Mouse (Mus musculus): ENCODE results near the gene Bicra.

The Bicra gene

DNA sequence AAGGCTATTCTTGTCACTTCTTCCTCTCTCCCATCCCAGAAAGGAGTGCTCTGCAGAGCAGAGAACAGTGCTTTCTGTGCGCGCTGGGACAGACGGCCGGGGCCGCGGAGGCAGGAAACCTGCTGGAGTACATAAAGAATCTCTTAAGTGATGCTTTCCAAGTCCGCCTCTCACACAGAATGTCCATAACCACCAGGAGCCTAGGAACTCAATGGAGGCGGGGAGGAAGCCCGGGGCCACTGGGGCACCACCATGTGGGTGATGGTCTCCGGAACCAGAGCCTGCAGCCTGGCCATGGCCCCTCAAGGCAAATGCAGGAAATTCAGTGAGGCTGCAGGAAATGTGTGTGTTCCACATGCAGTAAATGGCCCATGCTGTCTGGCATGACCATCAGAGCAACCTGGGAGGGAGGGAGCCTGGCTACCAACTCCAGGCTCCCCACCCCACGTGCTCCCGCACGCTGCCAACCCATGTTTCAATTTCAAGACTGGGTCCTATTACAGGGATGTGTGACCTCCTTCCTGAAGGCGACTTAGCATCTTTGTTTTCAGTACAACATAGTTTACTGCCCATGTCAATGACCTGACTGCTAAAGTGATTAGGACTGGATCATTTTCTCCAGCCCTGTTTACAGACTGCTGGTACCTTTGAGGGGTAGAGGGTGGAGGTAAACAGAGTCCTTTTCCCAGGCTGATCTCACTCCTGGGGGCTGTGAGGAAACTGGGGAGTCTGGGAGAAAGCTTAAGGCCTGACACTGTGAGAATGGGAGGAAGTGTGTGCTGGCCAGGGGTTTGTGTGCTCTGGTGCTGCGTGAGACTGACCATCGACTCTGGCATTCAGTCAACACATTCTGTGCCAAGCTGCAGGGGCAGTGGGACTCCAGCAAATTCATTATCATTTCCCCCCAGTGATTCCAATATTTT is 114.0 kb downstream of the Bicra start:
- DNase-seq = no peak

DNA sequence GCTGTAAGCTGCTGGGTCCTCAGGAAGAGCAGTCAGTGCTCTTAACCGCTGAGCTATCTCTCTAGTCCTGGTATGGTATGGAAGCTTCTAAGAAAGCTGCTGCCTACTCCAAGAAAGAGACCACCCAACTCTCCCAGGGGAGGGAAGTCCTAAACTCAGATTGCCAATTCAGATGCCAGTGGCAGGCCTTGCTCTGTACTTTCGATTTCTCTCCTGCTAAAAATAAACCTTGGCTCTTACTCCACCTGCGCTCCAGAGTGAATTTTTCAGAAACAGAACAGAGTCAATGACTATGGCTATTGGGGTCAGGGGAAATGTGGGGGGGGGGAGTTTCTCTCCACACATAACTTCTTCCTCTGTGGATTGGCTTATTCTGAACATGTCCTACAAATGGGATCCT is 116.1 kb downstream of the Bicra start:
- no peak for DNase-seq

DNA sequence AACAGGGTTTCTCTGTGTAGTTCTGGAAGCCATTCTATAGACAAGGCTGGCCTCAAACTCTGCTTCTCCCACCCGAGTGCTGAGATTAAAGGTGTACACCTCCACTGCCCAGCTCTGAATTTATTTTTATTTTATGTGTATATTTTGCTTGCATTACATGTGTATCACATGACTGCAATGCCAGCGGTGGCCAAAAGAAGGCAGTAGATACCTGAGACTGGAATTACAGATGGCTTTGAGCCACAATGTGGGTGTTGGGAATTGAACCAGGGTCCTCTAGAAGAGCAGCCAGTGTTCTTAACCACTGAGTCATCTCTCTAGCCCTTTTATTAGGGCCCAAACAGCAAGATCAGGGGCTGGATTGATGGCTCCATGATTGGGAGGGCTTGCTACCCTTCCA is 117.2 kb downstream of the Bicra start:
- no peak for DNase-seq

DNA sequence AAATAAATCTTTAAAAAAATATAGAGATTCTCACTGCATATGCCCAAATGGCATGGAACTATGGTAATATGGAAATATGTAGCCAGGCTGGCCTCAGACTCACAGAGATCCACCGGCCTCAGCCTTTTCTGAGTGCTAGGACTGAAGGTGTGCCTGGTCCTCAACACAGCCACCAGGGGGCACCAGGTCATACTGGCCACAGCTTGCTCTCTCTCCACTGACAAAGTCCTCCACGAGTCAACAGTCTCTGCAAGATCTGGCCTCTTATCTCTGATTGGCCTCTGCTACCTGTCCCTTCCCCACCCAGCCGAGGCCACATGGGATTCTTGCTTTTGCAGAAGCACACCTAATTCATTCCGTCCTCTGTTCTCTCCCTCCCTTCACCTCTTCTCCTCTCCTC is 117.8 kb downstream of the Bicra start:
- DNase-seq = peak in 1 of 2 experiments; percentile 53

DNA sequence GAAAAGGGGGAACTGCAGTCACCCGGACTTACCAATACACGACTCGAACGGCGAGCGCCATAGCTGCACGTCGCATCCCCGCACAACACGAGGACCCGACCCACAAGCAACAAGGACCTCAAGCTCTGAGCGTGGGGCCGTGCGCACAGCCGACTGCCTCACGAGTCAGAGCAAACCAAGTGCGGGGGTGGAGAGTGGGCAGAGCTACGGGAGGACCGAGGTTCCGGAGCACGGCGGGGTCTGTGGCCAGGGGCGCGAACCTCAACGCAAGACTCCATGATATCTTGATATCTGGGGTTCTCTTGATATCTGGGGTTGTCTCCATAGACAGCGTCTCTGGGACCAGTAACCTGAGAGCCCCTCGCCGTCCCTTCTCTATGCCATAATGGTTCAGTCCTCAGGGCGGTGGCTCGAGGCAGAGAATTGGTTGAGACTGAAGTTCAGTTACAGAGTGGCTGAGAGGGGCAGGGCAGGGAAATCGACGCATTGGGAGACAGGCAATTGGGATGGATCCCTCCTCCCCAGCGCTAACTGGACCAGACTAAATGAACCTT is 125.4 kb downstream of the Bicra start, which contains the start of gene Selenow:
TSS of gene Selenow (minus strand) at position 183 of the 554 bp plus-strand sequence.
- DNase-seq = peak; percentile 78 to 79

DNA sequence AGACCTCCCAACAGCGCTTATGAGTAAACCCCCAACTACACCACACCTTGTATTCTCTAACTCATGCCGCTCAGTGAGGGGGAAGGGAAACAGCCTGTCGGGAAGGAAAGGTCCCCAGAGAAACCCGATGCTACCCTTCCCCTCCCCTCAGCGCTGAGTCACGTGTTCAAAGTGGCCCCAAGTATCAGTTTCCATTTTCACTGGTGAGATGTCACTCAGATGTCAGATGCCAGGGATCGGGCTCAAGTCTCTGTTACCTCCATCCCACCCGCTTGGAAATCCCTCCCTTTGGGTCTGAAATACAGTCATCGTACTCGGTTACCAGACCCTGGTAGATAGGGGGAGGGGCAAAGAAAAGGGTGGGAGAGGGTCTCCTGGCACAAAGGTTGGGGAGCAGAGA is 125.9 kb downstream of the Bicra start:
- DNase-seq = peak in 1 of 2 experiments; percentile 24
